Mouse (Mus musculus) embryonic fibroblast, embryonic 13.5 days (primary cell): Measurements from ENCODE around the gene Fhl2. TPM values are rescaled to one million over a fixed set of nuclear protein-coding genes. Genes with fewer than 3 reads are reported as not detected.

Source experiments
- H3K27ac ChIP-seq: 2 replicates; pipeline ENCODE4 v1.5.1; 2012; ENCODE audit warnings: low read length, control low read depth, inconsistent platforms; ENCODE audit not compliant: insufficient read depth
- H3K4me1 ChIP-seq: 2 replicates; pipeline ENCODE4 v1.6.1; 2011; ENCODE audit warnings: low read length; ENCODE audit not compliant: control insufficient read depth, insufficient read depth
- H3K4me3 ChIP-seq: 2 replicates; pipeline ENCODE4 v1.5.1; 2011; ENCODE audit warnings: mild to moderate bottlenecking, control low read depth, low read length; ENCODE audit not compliant: insufficient read depth
- CTCF ChIP-seq: IDR thresholded peaks from 2 replicates; pipeline ENCODE4 v1.5.1; 2011; ENCODE audit warnings: mild to moderate bottlenecking, control low read depth, low read length, moderate library complexity, borderline replicate concordance; ENCODE audit not compliant: insufficient read depth
- POLR2A ChIP-seq: IDR thresholded peaks from 2 replicates; pipeline ENCODE4 v1.6.1; 2011; ENCODE audit warnings: low read depth, mild to moderate bottlenecking, control low read depth, low read length, moderate library complexity
- polyA plus RNA-seq: library from polyadenylated mRNA; stranded (reverse); fragments of >200 nt; gene quantifications from 2 replicates; pipeline ENCODE4 v1.2.4, GENCODE M21; 2011; ENCODE audit warnings: low read depth; ENCODE audit not compliant: missing spikeins, insufficient read length

The Fhl2 gene
- polyA plus RNA-seq, 1 experiment, result 92.1 TPM

DNA sequence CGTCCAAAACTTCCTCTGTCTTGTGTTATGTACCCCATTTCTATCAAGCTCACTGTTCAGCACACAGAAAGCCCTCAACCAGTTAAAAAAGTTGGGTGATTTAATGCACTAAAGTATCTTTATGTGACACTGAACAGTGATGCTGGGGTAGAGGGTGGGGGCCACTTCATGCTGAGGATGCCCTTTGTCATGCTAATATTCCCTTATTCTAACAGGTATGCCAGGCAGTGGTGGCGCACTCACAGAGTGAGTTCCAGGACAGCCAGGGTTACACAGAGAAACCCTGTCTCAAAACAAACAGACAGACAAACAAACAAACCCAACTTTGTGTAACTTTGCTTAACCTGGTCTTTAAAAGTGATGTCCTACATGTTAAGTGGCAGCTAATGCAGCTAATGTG lies 102.6 kb downstream of the Fhl2 start:
- Histone ChIP-seq H3K4me3 (no peak overlapping the region), H3K27ac (no peak overlapping the region), H3K4me1 (no peaks in the 10 kb centered on the region)
- no peak for TF ChIP-seq CTCF
- TF ChIP-seq POLR2A, result no peak

DNA sequence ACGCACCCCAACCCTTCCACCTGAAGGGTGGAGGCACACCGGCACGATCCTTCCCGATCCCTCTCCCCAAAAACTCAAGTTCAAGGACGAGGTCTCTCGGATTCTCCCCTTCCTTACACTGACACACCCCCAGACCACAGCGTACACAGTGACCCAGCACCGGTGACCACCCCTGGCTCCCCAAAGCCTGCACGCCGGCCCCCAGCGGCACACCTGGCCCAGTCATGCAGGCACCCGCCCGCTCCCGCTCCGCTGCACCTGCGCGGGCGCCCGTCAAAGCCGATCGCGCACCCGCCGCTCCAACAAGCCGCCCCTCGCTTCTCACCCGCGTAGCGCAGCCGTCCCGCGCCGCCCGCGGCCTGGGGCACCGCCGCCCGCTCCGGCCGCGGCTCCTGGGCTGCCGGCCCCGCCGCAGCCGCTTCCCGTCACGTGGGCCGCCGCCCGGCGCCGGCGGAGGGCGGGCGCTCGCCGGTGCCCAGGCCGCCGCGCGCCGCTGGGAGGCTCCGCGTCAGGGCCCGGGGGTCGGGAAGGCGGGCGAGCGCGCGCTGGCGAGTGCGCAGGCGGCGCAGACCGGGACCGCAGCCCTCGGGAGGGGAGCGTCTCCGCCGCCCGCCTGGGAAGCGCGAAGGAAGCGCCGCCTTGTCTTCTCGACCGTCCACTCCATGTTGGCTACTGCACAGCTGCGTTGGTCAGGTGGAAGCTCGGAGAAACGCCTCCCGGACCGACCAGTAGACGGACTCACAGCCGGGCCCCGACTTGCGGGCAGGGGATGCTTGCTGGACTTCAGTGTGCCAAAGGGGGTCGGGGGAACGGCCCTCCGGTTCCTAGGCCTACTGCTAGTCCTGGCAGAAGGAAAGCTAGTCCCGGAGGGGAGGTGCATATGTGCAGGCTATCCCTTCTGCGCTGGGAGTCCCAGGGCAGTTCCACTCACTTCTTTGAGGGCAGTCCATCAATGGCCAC lies 104.4 kb downstream of the Fhl2 start:
- TF ChIP-seq POLR2A (peak; percentile 52), CTCF (no peak)

DNA sequence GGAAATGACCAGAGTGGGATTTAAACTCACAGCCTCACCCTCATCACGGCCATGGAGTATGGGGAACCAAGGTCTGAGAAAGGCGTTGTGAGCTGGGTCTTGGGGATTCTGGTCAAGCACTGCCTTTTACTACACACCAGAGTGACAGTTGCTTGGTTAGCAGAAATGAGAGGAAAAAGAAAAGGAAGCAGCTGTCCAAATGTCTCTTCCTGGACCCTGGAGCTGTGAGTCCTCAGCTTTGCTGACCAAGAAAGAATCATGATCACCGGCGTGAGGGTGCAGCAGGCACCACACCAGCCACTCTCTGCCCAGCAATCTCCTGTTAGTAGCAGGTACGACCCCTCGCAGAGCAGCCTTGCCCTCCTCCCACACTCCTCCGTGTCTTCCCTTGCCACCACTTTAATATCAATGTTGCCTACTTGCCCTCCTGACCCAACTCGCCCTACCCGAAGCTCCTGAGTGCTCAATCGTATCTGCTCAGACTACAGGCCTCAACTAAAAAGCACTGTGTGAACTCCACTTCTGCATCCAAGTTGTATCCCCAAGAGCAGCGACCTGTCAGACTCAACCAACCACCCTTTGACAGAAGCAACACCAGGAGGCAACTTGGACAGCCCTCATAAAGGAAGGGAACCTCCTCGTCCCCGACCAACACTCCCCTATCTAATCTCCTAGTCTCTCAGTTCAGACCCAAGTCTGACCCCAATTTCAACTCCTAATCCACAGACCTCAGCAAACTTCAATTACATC lies 105.3 kb downstream of the Fhl2 start:
- peak overlapping the region; percentile 81 for H3K4me3 ChIP-seq
- no peak overlapping the region for H3K27ac ChIP-seq
- H3K4me1 ChIP-seq, result no peaks in the 10 kb centered on the region
- no peak for TF ChIP-seq POLR2A

More for the DNA sequence above, 104.4 kb downstream of the Fhl2 start:
- Histone ChIP-seq H3K4me3 (peak overlapping the region; percentile 81), H3K4me1 (no peaks in the 10 kb centered on the region), H3K27ac (peak overlapping the region; percentile 3; the same call in 1 of the 2 replicates)

DNA sequence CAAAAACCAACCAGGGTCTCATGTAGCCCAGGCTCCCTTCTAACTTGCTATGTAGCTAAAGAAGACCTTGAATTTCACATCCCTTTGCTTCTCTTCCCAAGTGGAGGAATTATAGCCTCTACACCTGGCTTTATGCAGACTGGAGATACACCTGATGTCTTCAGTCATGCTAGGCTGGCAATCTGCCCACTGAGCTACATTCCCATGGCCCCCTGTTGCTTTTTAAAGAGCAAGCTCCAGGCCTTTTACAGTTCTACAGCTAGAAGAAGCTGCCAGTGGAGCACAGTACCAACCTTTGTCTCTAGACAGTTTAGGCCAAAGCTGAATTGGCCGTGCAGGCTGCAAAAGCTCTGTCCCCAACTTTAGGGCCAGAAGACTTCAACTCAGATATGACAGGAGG lies 106.4 kb downstream of the Fhl2 start:
- no peak overlapping the region for H3K27ac ChIP-seq
- no peaks in the 10 kb centered on the region for H3K4me1 ChIP-seq
- TF ChIP-seq POLR2A (no peak), CTCF (no peak)

DNA sequence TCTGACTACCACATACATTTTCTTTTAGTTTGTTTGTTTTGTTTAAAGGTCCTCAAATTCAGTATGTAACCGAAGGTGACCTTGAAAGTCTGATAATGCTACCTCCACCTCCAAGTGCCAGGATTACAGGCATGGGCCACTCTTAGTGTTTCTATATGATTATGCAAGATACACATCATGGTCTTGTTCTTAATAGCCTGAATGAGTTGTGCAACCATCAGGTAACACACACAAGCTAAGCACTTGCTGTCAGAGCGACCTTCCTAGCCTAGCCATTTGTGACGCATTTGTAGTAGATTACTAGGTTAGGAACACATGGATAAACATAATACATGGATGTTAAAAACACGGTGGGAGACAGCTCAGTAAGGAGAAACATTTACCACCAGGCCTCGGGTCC lies 113.8 kb downstream of the Fhl2 start:
- no peaks in the 10 kb centered on the region for H3K4me1 ChIP-seq

More for the DNA sequence above, 106.4 kb downstream of the Fhl2 start:
- no peak overlapping the region for H3K4me3 ChIP-seq

DNA sequence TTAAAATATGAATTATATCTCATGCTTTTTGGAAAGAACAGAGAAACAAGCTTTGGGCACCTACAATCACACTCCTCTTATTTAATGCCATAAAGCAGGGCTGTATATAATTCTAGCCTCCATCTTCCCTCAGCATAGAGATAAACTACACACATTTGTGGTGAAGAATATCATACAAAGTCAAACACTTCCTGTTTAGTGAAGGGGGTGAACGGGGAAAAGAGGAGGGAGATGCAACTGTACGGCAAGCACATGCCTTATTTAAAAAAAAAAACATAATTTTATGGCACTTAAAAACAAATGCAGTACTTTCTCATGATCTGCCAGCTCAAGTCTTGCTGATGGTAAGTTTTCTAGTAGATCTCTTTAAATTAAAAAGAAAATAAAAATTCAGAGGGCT lies 118.7 kb downstream of the Fhl2 start:
- H3K4me3 ChIP-seq, result no peak overlapping the region
- TF ChIP-seq CTCF, result no peak
- no peak for TF ChIP-seq POLR2A
- no peaks in the 10 kb centered on the region for H3K4me1 ChIP-seq
- no peak overlapping the region for H3K27ac ChIP-seq

More for the DNA sequence above, 113.8 kb downstream of the Fhl2 start:
- no peak for TF ChIP-seq CTCF
- TF ChIP-seq POLR2A, result no peak
- Histone ChIP-seq H3K27ac (no peak overlapping the region), H3K4me3 (no peak overlapping the region)

DNA sequence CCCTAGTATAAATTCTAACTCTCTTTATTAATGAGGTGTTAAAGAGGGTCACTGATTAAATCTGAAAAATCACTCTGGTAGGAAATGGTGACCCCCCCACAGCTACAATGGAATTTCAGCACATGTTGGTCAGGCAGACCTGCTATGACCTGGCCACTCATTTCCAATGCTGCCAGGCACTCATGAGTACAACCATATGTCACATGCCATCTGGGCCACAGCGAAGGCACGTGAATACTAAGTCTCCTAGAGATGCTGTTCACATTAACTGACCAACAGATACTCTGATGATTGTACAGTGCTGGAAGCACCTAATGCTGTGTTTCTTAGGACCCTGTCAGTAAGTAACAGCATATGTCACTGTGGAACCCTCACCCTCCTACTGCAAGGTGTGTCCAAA lies 122.0 kb downstream of the Fhl2 start:
- Histone ChIP-seq H3K4me3 (no peak overlapping the region), H3K4me1 (no peaks in the 10 kb centered on the region), H3K27ac (no peak overlapping the region)
- TF ChIP-seq CTCF (no peak), POLR2A (no peak)

Other genes starting within 250 kb of the Fhl2 start
- 1.8 and 2.0 TPM in 2 replicates for gene Gpr45, start 244.1 kb downstream of the Fhl2 start, polyA plus RNA-seq
- 15.1 and 15.5 TPM in 2 replicates for gene Tgfbrap1, start 98.3 kb downstream of the Fhl2 start, polyA plus RNA-seq
- gene AI597479, start 98.3 kb downstream of the Fhl2 start, polyA plus RNA-seq, result 16.7 and 18.9 TPM in 2 replicates
- 24.4 and 28.5 TPM in 2 replicates for gene Nck2, start 247.6 kb upstream of the Fhl2 start, polyA plus RNA-seq